Mouse (Mus musculus) forebrain, embryonic 15.5 days (tissue): ENCODE results near the gene 4833427G06Rik. TPM values are rescaled to one million over a fixed set of nuclear protein-coding genes. Genes with fewer than 3 reads are reported as not detected.

Experiments
- ATAC-seq: fragments of 200-750 bp; cut with Nextera tagmentation; replicated peaks from 2 replicates; pipeline ENCODE4 v1.8.0; 2017; ENCODE audit warnings: mild to moderate bottlenecking, moderate TSS enrichment, moderate library complexity
- H3K27ac ChIP-seq: fragments of 300-500 bp; sonication (generic); replicated peaks from 2 replicates; pipeline ENCODE4 v1.5.1; 2015; ENCODE audit warnings: mild to moderate bottlenecking, inconsistent platforms
- H3K27me3 ChIP-seq: fragments of 300-500 bp; sonication (generic); 2 replicates; pipeline ENCODE4 v1.6.1; 2015; ENCODE audit warnings: inconsistent platforms
- H3K36me3 ChIP-seq: fragments of 300-500 bp; sonication (generic); 2 replicates; pipeline ENCODE4 v1.6.1; 2015; ENCODE audit warnings: mild to moderate bottlenecking, inconsistent platforms
- H3K4me1 ChIP-seq: fragments of 300-500 bp; sonication (generic); 2 replicates; pipeline ENCODE4 v1.6.1; 2015; ENCODE audit warnings: inconsistent platforms
- H3K4me2 ChIP-seq: fragments of 300-500 bp; sonication (generic); replicated peaks from 2 replicates; pipeline ENCODE4 v1.6.1; 2015; ENCODE audit warnings: mild to moderate bottlenecking, inconsistent platforms
- H3K4me3 ChIP-seq: fragments of 300-500 bp; sonication (generic); 2 replicates; pipeline ENCODE4 v1.5.1; 2015; ENCODE audit warnings: mild to moderate bottlenecking, inconsistent platforms
- H3K9ac ChIP-seq: fragments of 300-500 bp; sonication (generic); replicated peaks from 2 replicates; pipeline ENCODE4 v1.6.1; 2015; ENCODE audit warnings: mild to moderate bottlenecking, inconsistent platforms
- H3K9me3 ChIP-seq: fragments of 300-500 bp; sonication (generic); 2 replicates; pipeline ENCODE4 v1.6.1; 2016; ENCODE audit warnings: inconsistent platforms
- whole genome bisulfite sequencing: fragments of 180-500 bp; shearing (Covaris S2); methylation state at CpG from one replicate; pipeline ENCODE4 v1.1.7; 2015; ENCODE audit warnings: mixed read lengths; 5-methylcytosine and 5-hydroxymethylcytosine counted together
- polyA plus RNA-seq: library from polyadenylated mRNA; unstranded; fragments of >200 nt; fragmentation: Nextera tagmentation; extraction: Ambion mirVana; gene quantifications from 2 replicates; pipeline ENCODE4 v1.2.1, GENCODE M21; 2015

Gene 4833427G06Rik
- polyA plus RNA-seq, 1 experiment from 2014 or later, result 1.1 TPM

GRCm38 (mm10) chr9:51103808-51104514, 2.1 kb upstream of the 4833427G06Rik start:
- H3K4me2 ChIP-seq, result peak overlapping the region; percentile 98
- no peaks in the 10 kb centered on the region for H3K9me3 ChIP-seq
- WGBS, result 12% methylated on average over 30 of the region's 30 CpGs
- H3K4me3 ChIP-seq, result peak overlapping the region; percentile 55
- H3K36me3 ChIP-seq, result no peaks in the 10 kb centered on the region
- no peak overlapping the region for H3K27ac ChIP-seq
- peak; percentile 58; the same call in 1 of the 2 replicates for ATAC-seq
- H3K9ac ChIP-seq, result peak overlapping the region; percentile 60
- peaks cover 14% of the 10 kb centered on the region for H3K4me1 ChIP-seq
- peaks cover 17% of the 10 kb centered on the region; the same call in 1 of the 2 replicates for H3K27me3 ChIP-seq

- H3K9me3 ChIP-seq, result no peaks in the 10 kb centered on the region
- peak overlapping the region; percentile 98 for H3K4me2 ChIP-seq
- H3K27me3 ChIP-seq, result peaks cover 17% of the 10 kb centered on the region; the same call in 1 of the 2 replicates
- H3K4me3 ChIP-seq, result peak overlapping the region; percentile 55
- peak; percentile 74 for ATAC-seq
- peaks cover 14% of the 10 kb centered on the region for H3K4me1 ChIP-seq
- WGBS, result 2% methylated on average over 42 of the region's 44 CpGs
- H3K27ac ChIP-seq, result no peak overlapping the region
- H3K36me3 ChIP-seq, result no peaks in the 10 kb centered on the region
- peak overlapping the region; percentile 60 for H3K9ac ChIP-seq
Observed at GRCm38 (mm10) chr9:51102963-51103807, 1.3 kb upstream of the 4833427G06Rik start.

GRCm38 (mm10) chr9:51096306-51096705, 5.6 kb downstream of the 4833427G06Rik start:
- H3K9ac ChIP-seq, result no peak overlapping the region
- H3K36me3 ChIP-seq, result no peaks in the 10 kb centered on the region
- H3K4me2 ChIP-seq, result no peak overlapping the region
- WGBS, result 59% methylated on average over 2 of the region's 2 CpGs
- H3K27ac ChIP-seq, result no peak overlapping the region
- H3K4me1 ChIP-seq, result no peaks in the 10 kb centered on the region
- H3K27me3 ChIP-seq, result no peaks in the 10 kb centered on the region
- no peak overlapping the region for H3K4me3 ChIP-seq
- H3K9me3 ChIP-seq, result no peaks in the 10 kb centered on the region
- ATAC-seq, result no peak

- ATAC-seq, result no peak
- no peaks in the 10 kb centered on the region for H3K27me3 ChIP-seq
Observed at GRCm38 (mm10) chr9:51093697-51094096, 8.2 kb downstream of the 4833427G06Rik start.

GRCm38 (mm10) chr9:51081614-51082013, 20.3 kb downstream of the 4833427G06Rik start:
- 87% methylated on average over 5 of the region's 5 CpGs for WGBS
- no peak overlapping the region for H3K9ac ChIP-seq
- no peak overlapping the region for H3K27ac ChIP-seq
- no peak overlapping the region for H3K4me3 ChIP-seq
- peaks cover 8% of the 10 kb centered on the region for H3K4me1 ChIP-seq
- H3K9me3 ChIP-seq, result no peaks in the 10 kb centered on the region
- H3K27me3 ChIP-seq, result no peaks in the 10 kb centered on the region
- no peak overlapping the region for H3K4me2 ChIP-seq
- no peaks in the 10 kb centered on the region for H3K36me3 ChIP-seq
- no peak for ATAC-seq

More at GRCm38 (mm10) chr9:51093697-51094096, 8.2 kb downstream of the 4833427G06Rik start:
- H3K27ac ChIP-seq, result no peak overlapping the region
- no peak overlapping the region for H3K9ac ChIP-seq
- no peaks in the 10 kb centered on the region for H3K36me3 ChIP-seq
- H3K4me1 ChIP-seq, result peaks cover 5% of the 10 kb centered on the region; the same call in 1 of the 2 replicates
- H3K4me2 ChIP-seq, result no peak overlapping the region
- H3K4me3 ChIP-seq, result no peak overlapping the region
- H3K9me3 ChIP-seq, result no peaks in the 10 kb centered on the region
- 85% methylated on average over 5 of the region's 5 CpGs for WGBS

- Histone ChIP-seq H3K27ac (peak within 1 kb of the TSS; percentile 53; the same call in 1 of the 2 replicates), H3K4me1 (peaks cover 25% of the 10 kb centered on the region), H3K27me3 (no peaks in the 10 kb centered on the region), H3K9ac (0 out of 2 replicates have a peak within 1 kb of the TSS, but pooled peaks have one; percentile 14), H3K9me3 (no peaks in the 10 kb centered on the region), H3K4me2 (peak within 1 kb of the TSS; percentile 57), H3K4me3 (peak within 1 kb of the TSS; percentile 31), H3K36me3 (no peaks in the 10 kb centered on the region)
- ATAC-seq, result peak; percentile 94
- WGBS, result 1% methylated on average over 14 of the region's 14 CpGs
Observed at GRCm38 (mm10) chr9:51076979-51077315, 24.9 kb downstream of the 4833427G06Rik start, which contains the start of gene Layn. Gene Layn, minus strand, starts transcription at chr9:51077094.

- Histone ChIP-seq H3K9me3 (no peaks in the 10 kb centered on the region), H3K4me2 (peak overlapping the region; percentile 57), H3K9ac (0 out of 2 replicates have a peak overlapping the region, but pooled peaks have one; percentile 14), H3K36me3 (no peaks in the 10 kb centered on the region), H3K4me1 (peaks cover 25% of the 10 kb centered on the region), H3K27me3 (no peaks in the 10 kb centered on the region), H3K27ac (no peak overlapping the region), H3K4me3 (peak overlapping the region; percentile 31)
- under 1% methylated on average over 17 of the region's 17 CpGs for WGBS
- ATAC-seq, result peak; percentile 57
Observed at GRCm38 (mm10) chr9:51076300-51076978, 25.4 kb downstream of the 4833427G06Rik start.

- Histone ChIP-seq H3K4me2 (peak overlapping the region; percentile 57), H3K4me1 (peaks cover 25% of the 10 kb centered on the region), H3K36me3 (no peaks in the 10 kb centered on the region), H3K9me3 (no peaks in the 10 kb centered on the region), H3K27ac (peak overlapping the region; percentile 53; the same call in 1 of the 2 replicates), H3K4me3 (peak overlapping the region; percentile 31; the same call in 1 of the 2 replicates), H3K27me3 (no peaks in the 10 kb centered on the region), H3K9ac (no peak overlapping the region)
- 24% methylated on average over 3 of the region's 3 CpGs for WGBS
- ATAC-seq, result peak; percentile 67
Observed at GRCm38 (mm10) chr9:51075780-51076179, 26.1 kb downstream of the 4833427G06Rik start.

GRCm38 (mm10) chr9:51070801-51071200, 31.1 kb downstream of the 4833427G06Rik start:
- H3K9ac ChIP-seq, result no peak overlapping the region
- WGBS, result 79% methylated on average over 4 of the region's 4 CpGs
- H3K4me3 ChIP-seq, result no peak overlapping the region
- no peak overlapping the region for H3K27ac ChIP-seq
- H3K36me3 ChIP-seq, result no peaks in the 10 kb centered on the region
- H3K4me2 ChIP-seq, result no peak overlapping the region
- H3K9me3 ChIP-seq, result no peaks in the 10 kb centered on the region
- ATAC-seq, result no peak
- H3K4me1 ChIP-seq, result peaks cover 14% of the 10 kb centered on the region
- no peaks in the 10 kb centered on the region for H3K27me3 ChIP-seq

GRCm38 (mm10) chr9:51068202-51068601, 33.7 kb downstream of the 4833427G06Rik start:
- H3K9ac ChIP-seq, result no peak overlapping the region
- 0 out of 2 replicates have a peak, but pooled peaks have one; percentile 43 for ATAC-seq
- 0 out of 2 replicates have a peak, but pooled peaks cover 4% of the 10 kb centered on the region for H3K4me1 ChIP-seq
- no peak overlapping the region for H3K4me3 ChIP-seq
- H3K4me2 ChIP-seq, result no peak overlapping the region
- no peaks in the 10 kb centered on the region for H3K9me3 ChIP-seq
- H3K27me3 ChIP-seq, result no peaks in the 10 kb centered on the region
- 55% methylated on average over 3 of the region's 3 CpGs for WGBS
- H3K36me3 ChIP-seq, result no peaks in the 10 kb centered on the region
- H3K27ac ChIP-seq, result peak overlapping the region; percentile 21; the same call in 1 of the 2 replicates

- no peaks in the 10 kb centered on the region for H3K4me1 ChIP-seq
Observed at GRCm38 (mm10) chr9:51060601-51061000, 41.3 kb downstream of the 4833427G06Rik start, which contains the start of gene Btg4. Gene Btg4, plus strand, starts transcription at chr9:51060901.

More at GRCm38 (mm10) chr9:51060601-51061000, 41.3 kb downstream of the 4833427G06Rik start, which contains the start of gene Btg4:
- no peak within 1 kb of the TSS for H3K4me2 ChIP-seq
- no peak within 1 kb of the TSS for H3K4me3 ChIP-seq
- H3K36me3 ChIP-seq, result no peaks in the 10 kb centered on the region
- no peaks in the 10 kb centered on the region for H3K27me3 ChIP-seq
- ATAC-seq, result no peak
- WGBS, result 83% methylated on average over 2 of the region's 2 CpGs
- H3K9ac ChIP-seq, result no peak within 1 kb of the TSS
- no peaks in the 10 kb centered on the region for H3K9me3 ChIP-seq
- no peak within 1 kb of the TSS for H3K27ac ChIP-seq
